1 mouse cellular context compared by ENCODE assay signal in genomic region chr17:25717691-25718090, GRCm38 (mm10).
TF ChIP-seq lines count a peak whose summit lies in the region.

No protein-coding gene starts in this region.

TF ChIP-seq in CH12.LX, 34 proteins besides CTCF, POLR2A, EP300 and RAD21 (continued from another document):
- TF ChIP-seq TBP (conservative IDR thresholded peaks at IDR 0.05; ENCODE audit: low read depth, low read length): no peak
- no peak for TF ChIP-seq TCF12 (IDR thresholded peaks at IDR 0.05; ENCODE audit: low read depth, low read length)
- no peak for TF ChIP-seq NRF1 (IDR thresholded peaks at IDR 0.05; ENCODE audit: low read depth, low read length)
- no peak for TF ChIP-seq MEF2A (IDR thresholded peaks at IDR 0.05; ENCODE audit: borderline replicate concordance, low read depth, low read length)
TF ChIP-seq in CH12.LX: peak in this region for 0.
